Mouse (Mus musculus) myocyte (in vitro differentiated cells): ENCODE data around the gene Rwdd2b.

ENCODE experiments used
- MAX ChIP-seq: IDR thresholded peaks from one replicate; pipeline ENCODE4 v1.6.1; 2011; ENCODE audit warnings: low read depth, mild to moderate bottlenecking, control low read depth
- MYOD1 ChIP-seq, 3 experiments: IDR thresholded peaks; one replicate each; pipeline ENCODE4 v1.6.1; 2011; ENCODE audit warnings: control low read depth in 2 of 3, low read depth in 2 of 3, mild to moderate bottlenecking in 2 of 3, moderate library complexity in 1 of 3; ENCODE audit not compliant: insufficient read length in 2 of 3, control insufficient read depth in 1 of 3
- POLR2A ChIP-seq: IDR thresholded peaks from one replicate; pipeline ENCODE4 v1.6.1; 2011; ENCODE audit warnings: low read depth, mild to moderate bottlenecking, control low read depth, moderate library complexity; ENCODE audit not compliant: insufficient read length
- SRF ChIP-seq: IDR thresholded peaks from one replicate; pipeline ENCODE4 v1.6.1; 2011; ENCODE audit warnings: low read depth; ENCODE audit not compliant: control insufficient read depth, insufficient read length
- TCF12 ChIP-seq: IDR thresholded peaks from one replicate; pipeline ENCODE4 v1.6.1; 2011; ENCODE audit warnings: mild to moderate bottlenecking, control low read depth; ENCODE audit not compliant: poor library complexity, insufficient read depth, severe bottlenecking
- USF1 ChIP-seq: IDR thresholded peaks from one replicate; pipeline ENCODE4 v1.6.1; 2011; ENCODE audit warnings: low read depth, mild to moderate bottlenecking, control low read depth, moderate library complexity

- TF ChIP-seq USF1 (no peak), MAX (no peak), TCF12 (no peak), POLR2A (no peak), SRF (no peak), MYOD1 (IDR thresholded peaks at IDR 0.05; ENCODE audit: control insufficient read depth in 1 of 3, insufficient read length in 2 of 3, low read depth in 2 of 3) (no peak)
Measured at GRCm38 (mm10) chr16:87443245-87443644, 2.9 kb upstream of the Rwdd2b start.
